10 mouse cellular contexts compared by ENCODE assay signal in genomic region chr8:125337444-125338077, GRCm38 (mm10).
DNase-seq lines count a peak whose midpoint lies in the region; ATAC-seq and TF ChIP-seq lines count a peak whose summit lies in the region.
"Had no signal": no experiment of that assay in that cellular context is flagged by ENCODE, and none has a peak within 500 bp of the region (broad histone marks: within the 10 kb centered on the region; RNA-seq: fewer than 3 reads in every experiment).

No protein-coding gene starts in this region.

- no peak for ATAC-seq in lung, embryonic 14.5 days (ENCODE audit: insufficient read depth)
- no peak for ATAC-seq in lung, postnatal 0 days
- peak; percentile 56; the same call in 1 of the 2 replicates for ATAC-seq in intestine, embryonic 15.5 days

- no peaks in the 10 kb centered on the region for H3K36me3 ChIP-seq in lung, embryonic 14.5 days (ENCODE audit: insufficient read depth)
- H3K36me3 ChIP-seq in lung, postnatal 0 days (ENCODE audit: insufficient read depth, low read length), result no peaks in the 10 kb centered on the region
- H3K36me3 ChIP-seq in intestine, embryonic 15.5 days, result no peaks in the 10 kb centered on the region
- no peaks in the 10 kb centered on the region for H3K36me3 ChIP-seq in thymus, adult 2 months (ENCODE audit: control insufficient read depth, insufficient read depth, low read length)

- H3K27me3 ChIP-seq in lung, embryonic 14.5 days (ENCODE audit: insufficient read depth, low read length), result no peaks in the 10 kb centered on the region
- H3K27me3 ChIP-seq in lung, postnatal 0 days (replicated peaks; ENCODE audit: insufficient read depth, low read length), result no peaks in the 10 kb centered on the region
- H3K27me3 ChIP-seq in intestine, embryonic 15.5 days (replicated peaks), result no peaks in the 10 kb centered on the region
- no peaks in the 10 kb centered on the region for H3K27me3 ChIP-seq in thymus, adult 2 months (ENCODE audit: control insufficient read depth, insufficient read depth, low read length)

- DNase-seq in adrenal gland, postnatal 36 days, result peak; percentile 22 to 29
- no peak for DNase-seq in adrenal gland, postnatal 10 days
- peak; percentile 39 for DNase-seq in lung, embryonic 14.5 days
- no peak for DNase-seq in lung, postnatal 0 days (ENCODE audit: low spot score)
- peak; percentile 28 for DNase-seq in thymus, adult 2 months
- DNase-seq in left cerebral cortex, postnatal 4 days, result no peak
- DNase-seq in left cerebral cortex, adult 8-10 months (ENCODE audit: low spot score in 2 of 2), result no peak
- DNase-seq: gastrocnemius, postnatal 25 days had no signal

- intact Hi-C loops in left cerebral cortex, postnatal 4 days (cut with DNase I), result no loop called here

- TF ChIP-seq CTCF in lung, embryonic 14.5 days (IDR thresholded peaks at IDR 0.05; ENCODE audit: low read depth), result no peak
- TF ChIP-seq CTCF in lung, postnatal 0 days (IDR thresholded peaks at IDR 0.05), result no peak
- TF ChIP-seq CTCF in thymus, adult 2 months (IDR thresholded peaks at IDR 0.05; ENCODE audit: borderline replicate concordance, control insufficient read depth, extremely low read depth, insufficient read depth, low read length, poor library complexity), result no peak

- H3K4me3 ChIP-seq in lung, embryonic 14.5 days (ENCODE audit: low read depth, low read length), result no peak overlapping the region
- no peak overlapping the region for H3K4me3 ChIP-seq in lung, postnatal 0 days (ENCODE audit: low read depth, low read length)
- H3K4me3 ChIP-seq in intestine, embryonic 15.5 days (replicated peaks), result no peak overlapping the region
- H3K4me3 ChIP-seq in thymus, adult 2 months (ENCODE audit: control insufficient read depth, insufficient read depth, low read length), result no peak overlapping the region

- 0 out of 2 replicates have a peak, but pooled peaks cover 7% of the 10 kb centered on the region for H3K4me1 ChIP-seq in lung, embryonic 14.5 days (ENCODE audit: insufficient read depth)
- H3K4me1 ChIP-seq in lung, postnatal 0 days (ENCODE audit: insufficient read depth, low read depth, low read length), result peaks cover 11% of the 10 kb centered on the region
- H3K4me1 ChIP-seq in intestine, embryonic 15.5 days (replicated peaks), result peaks cover 14% of the 10 kb centered on the region
- H3K4me1 ChIP-seq in thymus, adult 2 months (replicated peaks; ENCODE audit: control insufficient read depth, insufficient read depth, low read length), result peaks cover 18% of the 10 kb centered on the region

- WGBS in lung, embryonic 14.5 days, result 11% methylated on average over 18 of the region's 18 CpGs
- 22% methylated on average over 18 of the region's 18 CpGs for WGBS in lung, postnatal 0 days
- WGBS in intestine, embryonic 15.5 days, result 19% methylated on average over 18 of the region's 18 CpGs
- WGBS in thymus, adult 2 months, result 31% methylated on average over 18 of the region's 18 CpGs

- no peak for TF ChIP-seq EP300 in lung, postnatal 0 days (IDR thresholded peaks at IDR 0.05)

- no peaks in the 10 kb centered on the region for H3K9me3 ChIP-seq in lung, embryonic 14.5 days (ENCODE audit: low read depth, low read length)
- H3K9me3 ChIP-seq in lung, postnatal 0 days (ENCODE audit: low read length), result no peaks in the 10 kb centered on the region
- no peaks in the 10 kb centered on the region for H3K9me3 ChIP-seq in intestine, embryonic 15.5 days

- H3K9ac ChIP-seq in lung, embryonic 14.5 days, result no peak overlapping the region
- no peak overlapping the region for H3K9ac ChIP-seq in lung, postnatal 0 days (replicated peaks; ENCODE audit: low read depth)
- no peak overlapping the region for H3K9ac ChIP-seq in intestine, embryonic 15.5 days

- no peak overlapping the region for H3K27ac ChIP-seq in lung, embryonic 14.5 days (ENCODE audit: low read depth)
- no peak overlapping the region for H3K27ac ChIP-seq in lung, postnatal 0 days (ENCODE audit: low read length)
- H3K27ac ChIP-seq in intestine, embryonic 15.5 days, result no peak overlapping the region
- H3K27ac ChIP-seq in thymus, adult 2 months (ENCODE audit: control insufficient read depth, insufficient read depth, low read length), result no peak overlapping the region

- no peak for TF ChIP-seq POLR2A in thymus, adult 2 months (IDR thresholded peaks at IDR 0.05; ENCODE audit: control insufficient read depth, extremely low read depth, insufficient read depth, low read length, poor library complexity)

- peak overlapping the region; percentile 13; the same call in 1 of the 2 replicates for H3K4me2 ChIP-seq in lung, embryonic 14.5 days
- H3K4me2 ChIP-seq in lung, postnatal 0 days (replicated peaks; ENCODE audit: low read depth, low read length), result no peak overlapping the region
- H3K4me2 ChIP-seq in intestine, embryonic 15.5 days (replicated peaks), result peak overlapping the region; percentile 14
- H3K4me2 ChIP-seq: midbrain, embryonic 11.5 days had no signal

Comparison
In these comparisons a context has a peak if more than half of its experiments do, and no peak if none do; other contexts are left out.
1. DNase-seq: peak in adrenal gland, postnatal 36 days (2 of 2), lung, embryonic 14.5 days (single experiment) and thymus, adult 2 months (single experiment); none in adrenal gland, postnatal 10 days (single experiment), lung, postnatal 0 days (single experiment), left cerebral cortex, postnatal 4 days (single experiment) and left cerebral cortex, adult 8-10 months (0 of 2).